Mouse (Mus musculus) brain, adult 2 months (tissue): ENCODE measurements around the gene Foxd1.

Source experiments
- DNase-seq: peaks from one replicate; pipeline ENCODE4 v3.0.0; 2011; ENCODE audit warnings: low read depth, low spot score

Gene Foxd1

DNA sequence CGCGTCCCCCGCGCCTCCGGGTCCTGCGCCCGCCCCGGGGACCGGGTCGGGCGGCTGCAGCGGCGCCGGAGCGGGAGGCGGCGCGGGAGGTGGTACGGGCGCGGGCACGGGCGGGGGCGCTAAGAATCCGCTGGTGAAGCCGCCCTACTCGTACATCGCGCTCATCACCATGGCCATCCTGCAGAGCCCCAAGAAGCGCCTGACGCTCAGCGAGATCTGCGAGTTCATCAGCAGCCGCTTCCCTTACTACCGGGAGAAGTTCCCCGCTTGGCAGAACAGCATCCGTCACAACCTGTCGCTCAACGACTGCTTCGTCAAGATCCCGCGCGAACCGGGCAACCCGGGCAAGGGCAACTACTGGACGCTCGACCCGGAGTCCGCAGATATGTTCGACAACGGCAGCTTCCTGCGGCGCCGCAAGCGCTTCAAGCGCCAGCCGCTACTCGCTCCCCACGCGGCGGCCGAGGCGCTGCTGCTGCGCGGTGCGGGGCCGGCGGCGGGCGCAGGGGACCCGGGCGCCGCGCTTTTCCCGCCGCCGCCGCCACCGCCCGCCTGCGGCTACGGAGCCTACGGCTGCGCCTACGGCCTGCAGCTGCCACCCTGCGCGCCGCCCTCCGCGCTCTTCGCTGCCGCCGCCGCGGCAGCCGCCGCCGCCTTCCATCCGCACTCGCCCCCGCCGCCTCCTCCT, 973 bp downstream of the Foxd1 start:
- DNase-seq = peak; percentile 27

DNA sequence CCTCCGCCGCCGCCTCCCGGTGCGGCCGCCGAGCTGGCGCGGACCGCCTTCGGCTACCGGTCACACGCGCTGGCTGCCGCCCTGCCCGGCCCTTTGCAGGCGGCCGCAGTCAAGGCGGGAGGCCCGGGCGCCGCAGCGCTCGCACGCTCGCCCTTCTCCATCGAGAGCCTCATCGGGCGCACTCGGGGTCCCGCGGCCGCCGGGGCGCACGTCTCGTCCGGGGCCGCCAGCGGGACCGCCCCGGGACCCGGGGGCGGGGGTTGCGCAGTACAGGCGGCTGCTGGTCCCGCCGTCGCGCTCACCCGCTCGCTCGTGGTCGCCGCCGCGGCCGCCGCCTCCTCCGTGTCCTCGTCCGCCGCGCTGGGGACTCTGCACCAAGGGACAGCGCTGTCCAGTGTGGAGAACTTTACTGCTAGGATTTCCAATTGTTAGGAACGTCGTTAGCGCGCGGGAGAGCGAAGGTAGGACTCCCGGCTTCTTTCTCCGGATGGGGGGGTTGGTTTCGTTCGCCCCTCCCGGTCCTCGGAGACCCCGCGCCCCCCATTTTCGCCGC, 1.6 kb downstream of the Foxd1 start:
- DNase-seq = no peak

DNA sequence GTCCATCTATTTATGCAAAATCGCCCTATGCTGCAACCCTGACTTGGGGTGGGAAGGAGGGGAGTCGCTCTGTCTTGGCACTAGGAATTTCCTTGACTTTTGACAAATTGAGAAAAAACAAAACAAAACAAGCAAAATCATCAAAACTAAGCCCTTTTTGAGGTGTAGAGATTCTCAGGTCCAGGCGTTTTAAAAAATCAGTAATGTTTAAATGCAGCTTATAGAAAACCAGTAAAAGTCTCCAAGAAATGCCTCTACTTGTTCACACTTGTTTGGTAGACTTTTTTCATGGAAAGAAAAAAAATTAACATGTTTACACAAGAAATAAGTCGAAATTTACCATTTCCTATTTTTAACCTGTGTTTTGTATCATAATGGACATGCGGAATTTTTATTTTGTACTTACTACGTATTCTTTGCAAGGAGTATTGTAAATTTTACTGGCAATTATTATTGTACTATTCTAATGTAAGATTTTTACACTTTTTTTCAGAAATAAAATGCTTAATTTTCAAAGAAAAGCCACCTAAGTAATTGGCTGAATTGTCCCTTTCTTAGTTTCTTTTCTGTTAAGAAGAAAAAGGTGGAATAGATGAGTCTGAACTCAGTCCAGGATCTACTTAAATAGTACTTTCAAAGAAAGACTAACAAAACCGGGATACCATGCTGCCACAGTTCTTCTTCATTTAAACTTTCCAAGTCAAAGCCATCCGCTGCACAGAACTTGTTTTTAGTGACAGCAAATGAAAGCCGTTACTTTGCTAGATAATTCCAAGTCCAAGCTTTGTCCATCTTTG, 2.3 kb downstream of the Foxd1 start:
- no peak for DNase-seq

DNA sequence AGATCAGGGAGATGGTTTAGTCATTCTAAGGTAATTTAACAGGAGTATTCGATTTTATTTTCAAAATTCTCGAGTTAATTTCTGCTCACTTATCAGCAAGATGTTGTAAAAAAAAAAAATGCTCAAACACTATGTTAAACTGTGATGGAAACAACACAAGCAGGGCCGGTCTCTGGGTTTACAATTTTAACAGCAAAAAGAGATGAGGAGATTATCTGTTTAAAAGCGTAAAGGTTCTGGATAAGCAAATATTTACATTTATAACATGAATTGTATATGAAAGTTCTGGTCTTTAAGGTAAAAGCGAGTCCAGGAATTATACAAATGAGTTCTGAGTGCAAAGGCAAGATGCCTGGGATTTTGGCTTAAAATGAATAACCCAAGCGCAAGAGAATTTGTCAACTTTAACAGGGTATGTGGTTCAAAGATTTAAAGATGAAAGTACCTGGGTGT, 3.0 kb downstream of the Foxd1 start:
- no peak for DNase-seq

DNA sequence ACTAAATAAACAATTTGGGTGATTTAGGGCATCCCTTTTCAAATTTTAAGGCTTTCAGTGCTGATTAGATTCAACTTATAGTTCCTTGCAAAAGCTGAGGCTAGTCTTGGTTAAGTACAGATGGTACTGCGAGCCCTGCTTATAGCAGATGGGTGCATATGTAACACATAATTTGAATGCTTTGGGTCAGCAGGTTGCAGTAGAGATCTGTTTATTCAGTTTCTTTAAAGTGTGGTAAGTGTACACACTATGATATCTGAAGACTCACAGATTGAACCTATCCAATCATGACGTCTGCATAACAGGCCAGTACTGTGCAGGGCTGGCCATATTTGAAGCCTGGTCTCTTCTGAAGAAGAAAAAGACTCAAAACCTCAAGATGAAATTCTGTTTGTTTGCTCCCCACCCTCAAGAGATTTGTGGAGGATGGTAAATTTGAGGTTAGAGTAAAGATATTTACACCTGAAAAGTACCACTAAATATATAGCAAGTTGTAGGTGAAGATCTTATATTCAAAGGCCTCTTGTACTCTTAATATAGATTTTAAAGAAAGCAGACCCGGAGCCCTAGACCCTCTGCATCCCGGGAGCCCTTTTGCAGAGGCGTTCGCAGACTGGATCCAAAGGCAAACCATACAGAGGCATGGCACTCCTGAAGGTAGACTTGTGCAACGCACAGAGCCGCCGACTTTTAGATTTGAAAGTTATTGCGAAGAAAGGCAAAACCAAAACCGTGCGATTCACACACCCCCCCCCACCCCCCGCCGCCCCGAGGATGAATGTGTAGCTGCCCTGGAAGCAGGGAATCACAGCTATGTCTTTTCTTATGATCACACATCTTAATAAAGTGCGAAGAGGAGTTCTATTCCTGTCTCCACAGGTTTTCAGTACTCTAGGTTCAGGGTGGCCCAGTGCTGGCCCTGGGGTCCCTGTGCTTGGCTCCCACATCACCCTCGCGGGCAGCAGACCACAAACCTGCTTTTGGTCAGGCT, 3.7 kb downstream of the Foxd1 start:
- DNase-seq = no peak

DNA sequence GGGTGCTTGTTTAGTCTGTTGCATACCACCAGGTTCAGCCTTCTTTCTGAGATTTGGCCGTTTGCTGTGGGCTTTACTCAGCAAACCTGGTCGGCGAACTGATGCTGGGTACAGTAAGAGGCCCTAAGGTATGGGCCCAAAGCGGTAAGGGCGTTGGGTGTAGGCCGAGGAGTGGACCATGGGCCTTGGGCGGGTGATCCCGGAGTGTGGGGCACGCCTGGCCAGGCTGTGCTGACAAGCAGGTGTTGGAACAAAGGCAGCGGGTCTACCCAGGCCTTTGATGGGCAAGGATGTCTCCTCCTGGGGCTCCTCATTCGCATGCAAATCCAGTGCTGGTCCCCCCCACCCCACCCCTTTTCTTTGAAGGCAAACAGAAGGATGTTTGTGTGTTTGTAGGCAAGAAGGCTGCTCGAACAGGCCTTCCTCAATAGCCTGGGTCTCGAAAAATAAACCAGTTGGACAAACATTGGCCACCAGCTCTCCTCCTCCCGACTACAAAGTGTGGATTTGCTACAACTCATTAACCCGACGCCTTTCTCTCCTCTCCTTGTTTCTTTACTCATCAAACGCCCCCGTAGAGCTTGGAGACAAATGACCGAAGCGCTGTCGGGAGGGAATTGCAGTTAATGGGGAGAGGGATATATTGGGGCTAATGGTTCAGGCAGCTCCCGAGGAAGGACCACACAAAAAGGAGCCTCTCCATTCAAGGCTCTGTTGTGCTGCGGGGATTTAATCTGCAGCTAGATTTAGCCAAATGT, 4.6 kb downstream of the Foxd1 start:
- DNase-seq = no peak

DNA sequence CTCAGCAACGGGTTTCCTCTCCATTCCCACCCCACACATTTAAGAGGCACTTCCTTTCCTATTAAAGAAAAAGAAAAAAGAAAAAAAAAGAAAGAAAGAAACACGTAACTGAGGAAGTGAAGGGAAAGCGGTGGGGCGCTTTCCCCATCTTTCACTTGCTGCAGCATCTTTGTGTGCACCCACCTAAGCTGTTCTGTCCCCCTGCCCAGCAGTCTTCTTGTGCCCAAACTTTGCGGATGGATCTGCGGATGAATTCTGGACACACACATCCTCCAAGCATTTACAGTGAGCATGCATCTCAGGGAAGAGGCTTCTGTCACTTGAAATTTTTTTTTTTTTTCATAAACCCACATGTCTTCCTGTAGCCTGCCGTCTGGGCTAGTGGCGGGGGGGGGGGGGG, 5.3 kb downstream of the Foxd1 start:
- no peak for DNase-seq

DNA sequence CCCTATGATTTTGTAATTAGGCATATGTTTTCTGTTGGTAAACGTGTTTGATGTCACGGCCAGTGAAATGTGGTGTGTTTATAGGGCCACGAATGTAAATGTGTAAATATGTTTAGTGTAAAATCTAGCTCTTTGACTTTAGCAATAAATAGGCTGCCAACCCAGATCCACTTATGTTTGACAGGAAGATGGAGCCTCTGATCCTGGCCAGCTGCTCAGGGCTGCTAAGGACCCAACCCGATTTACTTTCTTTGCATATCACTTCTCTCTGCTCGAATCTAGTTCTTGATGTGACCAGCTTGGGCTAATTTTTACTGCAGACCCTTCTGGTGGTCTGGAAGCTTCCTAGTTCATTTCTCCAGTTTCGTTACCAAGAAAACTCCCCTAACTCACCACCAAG, 6.3 kb downstream of the Foxd1 start:
- no peak for DNase-seq

DNA sequence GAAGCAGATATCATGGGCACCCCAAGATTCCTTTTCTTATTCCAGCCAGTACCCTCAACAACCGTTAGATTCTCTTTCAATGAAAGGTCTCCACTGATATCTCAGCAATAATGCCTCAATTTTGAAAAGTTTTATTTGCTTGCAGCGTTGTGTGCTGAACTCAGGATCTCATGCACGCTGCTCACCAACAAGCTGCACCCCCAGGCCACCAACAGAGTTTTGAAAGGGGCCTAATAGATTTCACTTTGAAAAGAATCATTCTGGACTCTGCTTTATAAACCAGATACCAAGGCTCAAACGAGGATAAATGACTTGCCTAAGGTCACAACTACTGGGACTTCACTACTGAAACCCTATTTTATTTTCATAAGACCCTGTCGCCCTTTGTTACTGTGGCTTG, 7.1 kb downstream of the Foxd1 start:
- DNase-seq = no peak

DNA sequence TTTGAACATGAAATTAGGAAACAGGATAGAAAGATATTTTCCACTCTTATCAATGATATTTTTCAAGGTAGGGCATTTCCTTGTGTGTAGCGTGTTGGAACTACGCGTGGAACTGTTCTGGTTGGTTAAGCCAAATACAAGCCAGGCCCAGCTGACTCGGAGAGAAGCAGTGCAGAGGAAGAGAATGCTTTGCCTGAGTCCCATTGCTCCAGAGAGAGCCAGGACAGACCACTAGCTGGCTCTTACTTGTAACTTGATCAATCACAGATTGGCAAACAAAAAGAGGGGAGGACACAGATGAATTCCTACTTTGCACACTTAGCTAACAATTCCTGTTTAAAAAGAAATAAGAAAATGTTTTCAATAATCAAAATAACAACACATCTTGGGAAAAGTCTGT, 9.0 kb downstream of the Foxd1 start:
- no peak for DNase-seq

DNA sequence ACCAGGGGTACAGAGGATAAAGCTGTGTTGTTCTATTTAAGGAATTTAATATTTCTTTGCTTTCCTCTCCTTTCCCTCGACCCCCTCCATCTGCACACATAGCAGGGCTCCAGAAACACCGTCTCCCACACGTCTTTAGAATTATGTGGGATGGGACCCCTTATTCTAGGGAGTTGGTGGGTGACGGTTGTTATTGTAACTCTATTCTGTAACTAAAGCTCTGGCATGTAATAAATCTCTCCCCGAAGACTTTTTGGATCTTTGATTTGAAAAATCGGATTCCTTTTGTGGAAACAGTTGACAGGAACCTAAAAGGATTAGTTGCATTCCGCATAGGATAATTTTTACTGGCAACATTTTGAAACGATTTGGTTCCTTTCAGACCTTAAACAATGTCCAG, 11.0 kb downstream of the Foxd1 start:
- no peak for DNase-seq

DNA sequence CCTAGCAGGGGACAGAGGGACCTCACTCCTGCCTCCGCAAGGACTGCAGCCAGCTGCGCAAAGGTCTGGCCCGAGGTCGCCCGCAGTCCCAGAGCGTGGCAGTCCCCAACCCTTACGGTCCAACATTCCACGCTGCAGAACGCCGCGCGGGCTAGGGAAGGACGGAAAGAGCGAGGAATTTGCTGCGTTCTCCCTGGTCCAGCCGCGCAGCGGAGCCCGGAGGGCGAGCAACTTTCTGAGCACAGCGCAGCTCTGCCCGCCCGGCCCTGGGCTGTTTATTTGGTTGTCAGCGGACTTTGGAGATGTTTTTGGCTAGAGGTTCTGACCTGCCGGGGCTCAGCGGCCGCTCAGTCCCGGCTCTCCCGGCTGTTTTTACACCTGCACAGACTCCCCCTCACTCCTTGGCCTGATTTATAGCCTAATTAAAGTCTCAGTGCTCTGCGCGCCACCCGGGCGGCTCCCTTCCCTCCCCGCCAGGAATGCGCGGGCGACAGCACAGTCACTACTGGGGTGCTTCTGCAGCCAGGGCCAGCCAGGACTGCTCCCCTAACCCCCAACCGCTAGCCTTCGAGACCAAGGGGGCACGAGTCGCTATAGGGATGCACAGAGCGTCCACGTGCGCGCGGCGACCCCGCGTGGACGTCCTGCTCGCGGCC, 11.9 kb downstream of the Foxd1 start:
- no peak for DNase-seq

DNA sequence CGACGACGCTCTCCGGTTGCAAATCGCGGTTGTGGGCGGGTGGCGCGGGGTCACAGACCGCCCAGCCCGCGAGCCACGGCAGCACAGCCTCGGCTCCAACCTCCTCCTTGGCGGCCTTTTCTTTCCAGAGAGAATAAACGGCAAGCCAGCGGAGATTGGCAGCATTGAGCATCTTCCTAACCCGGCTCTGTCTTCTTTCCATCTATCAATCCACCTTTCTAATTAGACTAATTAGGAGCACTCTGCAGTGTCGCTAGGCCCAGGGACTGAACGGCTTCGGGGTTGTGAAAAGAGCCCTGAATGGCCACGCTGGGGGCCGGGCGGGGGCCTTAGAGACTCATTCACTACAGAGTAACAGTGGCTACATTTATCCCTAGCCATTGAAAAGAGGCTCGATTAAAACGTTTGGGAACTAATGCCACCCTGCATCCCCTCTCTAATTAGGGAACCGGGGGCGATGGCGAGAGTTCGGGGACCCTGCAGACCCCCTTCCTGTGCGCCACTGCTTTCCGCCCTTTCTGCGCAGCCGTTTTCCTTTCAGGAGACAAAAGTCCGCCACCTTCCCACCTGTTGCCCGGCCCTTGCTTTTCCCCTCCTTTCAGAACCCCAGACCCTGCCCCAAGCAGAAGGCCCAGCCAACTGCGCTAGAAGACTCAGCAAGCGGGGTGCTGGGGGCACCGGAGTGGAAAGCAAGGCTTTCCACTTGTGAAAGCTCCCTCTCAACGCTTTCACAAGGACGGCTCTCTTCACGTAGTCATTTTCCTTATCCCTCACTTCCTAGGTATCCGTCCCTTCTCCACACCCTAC, 12.6 kb downstream of the Foxd1 start:
- DNase-seq = no peak

DNA sequence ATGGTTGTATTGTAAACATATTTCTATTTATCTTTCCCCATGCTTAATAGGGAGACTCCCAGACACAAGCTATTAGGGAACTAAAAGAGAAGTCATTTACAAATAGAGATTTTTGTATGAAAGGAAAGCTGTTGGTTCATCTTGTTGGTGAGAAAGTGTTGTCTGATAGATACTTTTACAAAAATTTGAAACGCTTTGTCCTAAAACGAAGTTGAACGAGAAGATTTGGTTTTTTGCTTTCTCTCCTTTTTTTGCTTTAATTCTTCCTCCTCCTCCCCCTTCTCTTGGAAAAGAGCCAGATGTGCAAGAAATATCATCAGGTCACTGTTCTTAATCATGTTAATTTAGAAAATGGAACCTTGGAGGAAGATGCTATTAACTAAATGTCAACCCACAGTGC, 13.6 kb downstream of the Foxd1 start:
- DNase-seq = no peak

DNA sequence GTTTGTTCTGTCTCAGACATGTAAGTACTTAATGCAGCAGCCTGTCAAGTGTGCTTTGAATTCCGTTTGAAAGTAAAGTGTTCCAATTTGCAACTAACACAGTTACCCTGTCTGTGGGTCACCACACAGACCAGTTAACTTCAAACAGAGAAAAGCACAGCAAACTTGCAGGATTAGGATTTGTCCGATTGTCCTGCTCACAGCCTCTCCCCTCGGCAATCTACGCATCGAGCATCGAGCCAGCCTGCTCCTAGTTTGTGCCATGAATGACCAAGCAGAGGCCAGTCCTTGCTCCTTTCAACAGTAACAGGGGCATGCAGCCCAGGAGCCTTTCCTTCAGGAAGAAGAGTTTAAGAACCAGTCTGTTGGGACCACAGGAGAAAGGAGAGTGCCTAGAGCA, 15.0 kb downstream of the Foxd1 start:
- DNase-seq = no peak

DNA sequence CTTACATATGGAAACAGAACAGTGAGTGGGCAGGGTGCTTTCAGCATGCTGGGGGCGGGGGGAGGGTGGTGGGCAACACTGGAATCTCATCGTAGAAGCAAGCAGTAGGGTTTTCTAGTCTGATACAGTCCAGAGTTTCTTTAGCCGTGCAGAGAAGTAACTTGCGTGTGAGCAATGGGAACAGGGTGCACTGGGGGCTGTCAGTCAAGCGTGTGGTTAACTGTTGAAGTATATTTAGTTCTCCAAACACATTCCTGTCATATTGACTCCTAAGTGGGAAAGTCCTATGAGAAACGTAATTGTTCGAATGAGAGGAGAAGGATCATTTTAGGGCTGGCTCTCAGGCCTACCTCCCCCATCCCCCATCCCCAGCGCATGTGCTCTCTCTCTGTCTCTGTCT, 20.5 kb downstream of the Foxd1 start:
- no peak for DNase-seq

DNA sequence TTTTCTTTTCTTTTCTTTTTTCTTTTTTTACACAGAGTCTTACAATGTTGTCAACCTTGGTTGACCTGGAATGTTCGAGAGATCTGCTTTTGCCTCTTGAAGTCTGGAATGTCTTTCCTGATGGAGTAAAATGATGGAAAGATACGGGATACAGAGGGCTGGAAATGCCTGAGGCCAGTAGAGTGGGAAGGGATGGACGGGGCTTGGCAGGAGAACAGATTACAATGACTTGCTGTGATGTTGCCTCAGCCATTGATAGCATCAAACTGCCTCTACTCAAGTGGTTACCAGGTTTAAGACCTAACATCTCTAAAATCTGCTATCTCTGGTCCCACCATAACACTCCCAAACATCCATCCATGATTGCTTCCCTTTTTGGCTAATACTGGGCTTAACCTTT, 20.9 kb downstream of the Foxd1 start:
- no peak for DNase-seq

DNA sequence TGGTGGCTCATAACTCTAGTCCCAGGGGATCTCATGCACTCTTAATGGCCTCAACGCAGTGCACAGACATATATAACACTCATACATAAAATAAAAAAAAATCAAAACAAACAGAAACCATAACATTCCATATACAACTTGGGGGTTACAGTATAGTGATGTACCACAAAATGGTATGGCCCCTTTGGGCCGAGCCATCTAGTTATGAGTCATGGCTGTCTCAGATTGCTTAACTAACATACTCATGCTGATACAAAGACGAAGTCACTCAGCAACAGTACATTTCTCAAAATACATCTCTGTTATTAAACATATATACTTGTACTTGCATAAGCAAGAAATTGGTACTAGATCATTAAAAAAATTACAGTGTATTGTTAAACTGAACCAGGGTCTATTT, 23.7 kb downstream of the Foxd1 start:
- DNase-seq = no peak

DNA sequence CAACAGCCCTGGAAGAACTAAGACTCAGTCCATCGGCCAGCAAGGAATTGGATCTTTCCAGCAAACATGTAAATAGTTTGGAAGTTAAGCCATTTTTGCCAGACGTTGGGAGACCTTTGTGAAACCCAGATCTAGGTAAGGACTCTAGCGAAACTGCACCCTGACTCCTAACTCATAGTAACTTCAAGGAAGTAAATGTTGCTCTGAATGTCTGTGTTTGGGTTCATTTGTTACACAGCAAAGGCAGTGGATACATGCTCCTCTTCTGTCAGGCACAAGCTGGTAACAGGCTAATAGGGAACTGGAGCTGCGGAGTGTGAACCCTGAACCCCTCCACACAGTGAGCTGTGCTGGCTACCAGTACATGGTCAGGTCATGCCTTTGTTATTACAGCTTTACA, 28.7 kb downstream of the Foxd1 start:
- no peak for DNase-seq
